Mouse (Mus musculus) cerebellum, postnatal 10 days (tissue): ENCODE data around the gene Tnks2.

Experiments
- DNase-seq, 2 experiments: peaks; one replicate each; pipeline ENCODE4 v3.0.0; 2021; ENCODE audit warnings: mixed read lengths in 2 of 2

Gene Tnks2

DNA sequence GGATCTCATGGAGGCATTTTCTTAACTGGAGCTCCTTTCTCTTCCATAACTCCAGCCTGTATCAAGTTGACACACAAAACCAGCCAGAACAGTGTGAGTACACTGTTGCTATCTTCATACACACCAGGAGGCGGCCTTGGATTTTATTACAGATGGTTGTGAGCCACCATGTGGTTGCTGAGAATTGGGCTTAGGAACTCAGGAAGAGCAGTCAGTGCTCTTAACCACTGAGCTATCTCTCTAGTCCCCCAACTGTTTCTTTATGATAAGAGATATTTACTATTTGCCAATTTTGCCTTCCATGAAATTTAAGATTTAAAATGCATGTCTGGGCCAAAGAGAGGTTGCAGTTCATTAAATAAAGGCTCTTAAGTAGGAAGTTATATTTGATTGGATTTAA is 106.0 kb downstream of the Tnks2 start:
- DNase-seq = peak in 1 of 2 experiments; percentile 9
